In the genomic region with DNA sequence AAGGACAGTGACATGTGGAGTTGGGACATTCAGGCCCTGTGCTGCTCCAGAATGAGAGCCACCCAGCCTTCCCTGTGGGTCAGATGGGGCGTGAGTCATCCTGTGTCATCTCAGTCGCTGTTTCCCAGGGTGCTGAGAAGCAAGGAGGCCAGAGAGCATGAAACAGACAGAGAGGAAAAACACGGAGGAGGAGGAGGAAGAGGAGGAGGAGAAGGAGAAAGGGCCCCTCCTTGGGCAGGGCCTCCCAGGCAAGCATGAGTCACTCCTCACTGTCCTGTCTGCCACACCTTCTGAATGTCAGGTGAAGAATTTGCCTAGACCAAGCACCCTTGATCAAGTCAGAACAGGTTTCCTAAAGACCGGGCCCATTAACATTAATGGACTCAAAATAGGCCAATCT, we compare ENCODE assay signal across 19 mouse cellular contexts. TPM values are rescaled to one million over a fixed set of nuclear protein-coding genes. Genes with fewer than 3 reads are reported as not detected.
DNase-seq lines count a peak whose midpoint lies in the region; ATAC-seq lines count a peak whose summit lies in the region.
"Had no signal": no experiment of that assay in that cellular context is flagged by ENCODE, and none has a peak within 500 bp of the region (broad histone marks: within the 10 kb centered on the region; RNA-seq: fewer than 3 reads in every experiment).

No protein-coding gene starts in this region.

- H3K36me3 ChIP-seq in midbrain, embryonic 11.5 days (ENCODE audit: control insufficient read depth, insufficient read depth, low read length): no peaks in the 10 kb centered on the region
- H3K36me3 ChIP-seq in midbrain, embryonic 14.5 days (ENCODE audit: control insufficient read depth, insufficient read depth, low read length): no peaks in the 10 kb centered on the region
- no peaks in the 10 kb centered on the region for H3K36me3 ChIP-seq in hindbrain, embryonic 12.5 days
- H3K36me3 ChIP-seq: hindbrain, embryonic 13.5 days; liver, embryonic 15.5 days; neural tube, embryonic 12.5 days had no signal

- DNase-seq in midbrain, embryonic 11.5 days (ENCODE audit: low spot score, missing footprints): peak; percentile 44
- DNase-seq in midbrain, embryonic 14.5 days: no peak
- peak; percentile 73 for DNase-seq in R1 (ENCODE audit: low read depth, low spot score)
- peak; percentile 56 for DNase-seq in fat pad, adult 2 months (ENCODE audit: extremely low read depth, low read depth, low spot score)
- DNase-seq in urinary bladder, postnatal 25 days (ENCODE audit: low spot score): peak; percentile 17
- no peak for DNase-seq in embryo, embryonic 10.5 days (ENCODE audit: low spot score)
- DNase-seq: cerebellum, postnatal 36 days; kidney, adult 9 months; layer of hippocampus, adult 9-11 months; lung, postnatal 4 days had no signal

- no peak overlapping the region for H3K4me2 ChIP-seq in midbrain, embryonic 11.5 days
- no peak overlapping the region for H3K4me2 ChIP-seq in midbrain, embryonic 14.5 days (ENCODE audit: low read length)
- H3K4me2 ChIP-seq in hindbrain, embryonic 12.5 days (replicated peaks): no peak overlapping the region
- H3K4me2 ChIP-seq: heart, embryonic 11.5 days; hindbrain, embryonic 13.5 days; liver, embryonic 15.5 days; neural tube, embryonic 12.5 days had no signal

- H3K27me3 ChIP-seq in midbrain, embryonic 11.5 days (ENCODE audit: control insufficient read depth, insufficient read depth, low read length): no peaks in the 10 kb centered on the region
- H3K27me3 ChIP-seq in midbrain, embryonic 14.5 days (ENCODE audit: control insufficient read depth, insufficient read depth, low read length): no peaks in the 10 kb centered on the region
- H3K27me3 ChIP-seq in hindbrain, embryonic 12.5 days: no peaks in the 10 kb centered on the region
- H3K27me3 ChIP-seq: CH12.LX; hindbrain, embryonic 13.5 days; liver, embryonic 15.5 days; neural tube, embryonic 12.5 days had no signal

- 80% methylated on average over 4 of the region's 4 CpGs for WGBS in midbrain, embryonic 11.5 days
- WGBS in midbrain, embryonic 14.5 days: 89% methylated on average over 4 of the region's 4 CpGs
- WGBS in hindbrain, embryonic 12.5 days: 88% methylated on average over 4 of the region's 4 CpGs

- H3K27ac ChIP-seq in midbrain, embryonic 11.5 days (ENCODE audit: low read depth, low read length): no peak overlapping the region
- H3K27ac ChIP-seq in midbrain, embryonic 14.5 days (replicated peaks; ENCODE audit: low read depth, low read length): no peak overlapping the region
- H3K27ac ChIP-seq in hindbrain, embryonic 12.5 days: no peak overlapping the region
- H3K27ac ChIP-seq: hindbrain, embryonic 13.5 days; liver, embryonic 15.5 days; neural tube, embryonic 12.5 days had no signal

- no peak overlapping the region for H3K9ac ChIP-seq in midbrain, embryonic 11.5 days (ENCODE audit: low read length)
- H3K9ac ChIP-seq in midbrain, embryonic 14.5 days (replicated peaks; ENCODE audit: low read length): no peak overlapping the region
- H3K9ac ChIP-seq in hindbrain, embryonic 12.5 days: no peak overlapping the region
- H3K9ac ChIP-seq: hindbrain, embryonic 13.5 days; liver, embryonic 15.5 days; neural tube, embryonic 12.5 days had no signal

- H3K9me3 ChIP-seq in midbrain, embryonic 11.5 days (ENCODE audit: control insufficient read depth, low read length): no peaks in the 10 kb centered on the region
- no peaks in the 10 kb centered on the region for H3K9me3 ChIP-seq in midbrain, embryonic 14.5 days (ENCODE audit: control insufficient read depth, low read length)
- H3K9me3 ChIP-seq in hindbrain, embryonic 12.5 days (replicated peaks): no peaks in the 10 kb centered on the region
- H3K9me3 ChIP-seq: hindbrain, embryonic 13.5 days; liver, embryonic 15.5 days; neural tube, embryonic 12.5 days had no signal

- no peak for ATAC-seq in midbrain, embryonic 11.5 days (ENCODE audit: low FRiP score)
- no peak for ATAC-seq in midbrain, embryonic 14.5 days (ENCODE audit: low FRiP score, low TSS enrichment)
- ATAC-seq in frontal cortex, adult (ENCODE audit: low TSS enrichment): no peak
- ATAC-seq in hindbrain, embryonic 12.5 days (ENCODE audit: low FRiP score): no peak
- ATAC-seq: activated CD4-positive, CD25-positive, alpha-beta regulatory T cell, adult 4 months; midbrain, embryonic 16.5 days had no signal

- H3K4me3 ChIP-seq in midbrain, embryonic 11.5 days (ENCODE audit: low read depth, low read length): no peak overlapping the region
- H3K4me3 ChIP-seq in midbrain, embryonic 14.5 days (replicated peaks; ENCODE audit: low read depth, low read length): no peak overlapping the region
- H3K4me3 ChIP-seq in hindbrain, embryonic 12.5 days: no peak overlapping the region
- H3K4me3 ChIP-seq: hindbrain, embryonic 13.5 days; liver, embryonic 15.5 days; neural tube, embryonic 12.5 days had no signal

- H3K4me1 ChIP-seq in midbrain, embryonic 11.5 days (ENCODE audit: control insufficient read depth, insufficient read depth, low read length): no peaks in the 10 kb centered on the region
- H3K4me1 ChIP-seq in midbrain, embryonic 14.5 days (ENCODE audit: control insufficient read depth, insufficient read depth, low read length): no peaks in the 10 kb centered on the region
- no peaks in the 10 kb centered on the region for H3K4me1 ChIP-seq in hindbrain, embryonic 12.5 days
- H3K4me1 ChIP-seq: liver, embryonic 15.5 days; neural tube, embryonic 12.5 days had no signal

RNA-seq across cellular contexts. Expression of a gene that starts 27.4 kb away (rescaled TPM):
- polyA plus RNA-seq in midbrain, embryonic 11.5 days (2014; fragmentation: Nextera tagmentation; extraction: Ambion mirVana): 0.57 and 0.71 TPM in 2 replicates
- 0.08 and 0.13 TPM in 2 replicates for polyA plus RNA-seq in midbrain, embryonic 14.5 days (2014; fragmentation: Nextera tagmentation; extraction: Ambion mirVana)
- polyA plus RNA-seq in hindbrain, embryonic 12.5 days (2016; fragmentation: Nextera tagmentation; extraction: Ambion mirVana): 1.4 and 1.5 TPM in 2 replicates

Comparison
In these comparisons a context has a peak if more than half of its experiments do, and no peak if none do; other contexts are left out.
1. DNase-seq: peak in midbrain, embryonic 11.5 days (single experiment), R1 (single experiment), fat pad, adult 2 months (single experiment) and urinary bladder, postnatal 25 days (single experiment); none in midbrain, embryonic 14.5 days (single experiment) and embryo, embryonic 10.5 days (single experiment).